Mouse (Mus musculus): ENCODE measurements at regions not wholly inside any gene's neighbourhood (a gene's known extent, or its start where the extent isn't known, plus 50 kb on each side); places are given as distances from the start of the nearest gene placed in this dataset.
A peak's percentile ranks its signal among the peaks of the same experiment; 100 is the strongest.

- DNase-seq = no peak
- intact Hi-C loops (cut with DNase I) = no loop called here
These were observed 53.0 kb downstream of the Gm12689 start for GRCm38 (mm10) chr4:99348674-99349073.

DNA sequence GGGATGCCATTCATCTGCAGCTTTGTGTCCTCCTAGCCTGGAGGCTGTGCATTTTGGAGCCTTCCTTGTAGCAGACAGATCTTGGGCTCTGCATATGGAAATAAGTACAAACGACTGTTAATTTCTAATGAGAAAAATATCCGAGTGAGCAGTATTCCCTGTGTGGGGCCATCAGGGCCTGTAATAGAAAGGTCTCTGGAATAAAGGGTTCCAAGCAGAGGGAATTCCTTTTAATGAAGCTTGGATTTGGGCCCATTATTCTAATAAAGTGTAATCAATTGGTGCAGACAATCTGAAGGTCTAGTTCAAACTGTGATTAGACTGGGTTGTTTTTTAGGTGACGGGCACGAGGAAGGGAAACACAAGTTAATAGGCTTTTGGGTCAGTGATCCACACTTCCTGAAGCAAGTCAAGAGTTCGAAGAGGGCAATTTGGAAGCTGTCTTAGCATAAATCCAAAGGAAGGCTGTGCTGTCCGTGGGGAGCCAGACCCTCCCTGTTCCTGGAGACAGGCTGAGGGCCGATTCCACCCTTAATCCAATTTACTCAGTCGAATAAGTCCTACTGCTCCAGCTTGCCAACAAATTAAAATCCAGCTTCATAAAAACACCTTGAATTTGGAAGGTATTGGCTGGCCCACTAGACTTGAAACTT, 57.5 kb downstream of the Gm12689 start:
- intact Hi-C loops (cut with DNase I) = no loop called here
- no peak for DNase-seq

GRCm38 (mm10) chr4:99354241-99354640, 58.5 kb downstream of the Gm12689 start:
- intact Hi-C loops (cut with DNase I) = no loop called here

GRCm38 (mm10) chr4:99354835-99355234, 59.1 kb downstream of the Gm12689 start:
- DNase-seq = no peak
- intact Hi-C loops (cut with DNase I) = no loop called here

More at GRCm38 (mm10) chr4:99354241-99354640, 58.5 kb downstream of the Gm12689 start:
- no peak for DNase-seq

DNA sequence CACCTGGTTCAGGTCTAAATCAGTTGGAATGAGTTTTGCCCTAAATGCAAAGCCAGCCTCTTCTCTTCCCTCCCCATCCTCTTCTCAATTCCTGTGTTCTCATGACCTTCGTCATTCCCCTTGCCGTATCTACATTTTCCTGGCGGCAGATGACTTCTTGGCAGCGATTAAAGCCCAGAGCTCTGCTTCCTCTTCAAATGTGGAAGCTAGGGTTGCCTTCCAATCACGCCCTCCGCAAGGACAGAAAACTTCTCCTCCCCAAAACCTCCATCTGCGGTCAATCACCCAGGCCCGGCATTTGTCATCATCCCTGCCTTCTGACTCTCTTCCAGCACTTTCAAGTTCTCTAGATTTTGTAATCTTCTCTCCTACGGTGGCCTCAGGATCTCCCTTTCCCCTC, 72.3 kb downstream of the Gm12689 start:
- DNase-seq = peak; percentile 21 to 32
- intact Hi-C loops (cut with DNase I) = no loop called here

GRCm38 (mm10) chr4:99371162-99371561, 75.5 kb downstream of the Gm12689 start:
- intact Hi-C loops (cut with DNase I) = no loop called here
- DNase-seq = no peak

- intact Hi-C loops (cut with DNase I) = no loop called here
- no peak for DNase-seq
These were observed 80.5 kb downstream of the Gm12689 start for GRCm38 (mm10) chr4:99376171-99376570.

DNA sequence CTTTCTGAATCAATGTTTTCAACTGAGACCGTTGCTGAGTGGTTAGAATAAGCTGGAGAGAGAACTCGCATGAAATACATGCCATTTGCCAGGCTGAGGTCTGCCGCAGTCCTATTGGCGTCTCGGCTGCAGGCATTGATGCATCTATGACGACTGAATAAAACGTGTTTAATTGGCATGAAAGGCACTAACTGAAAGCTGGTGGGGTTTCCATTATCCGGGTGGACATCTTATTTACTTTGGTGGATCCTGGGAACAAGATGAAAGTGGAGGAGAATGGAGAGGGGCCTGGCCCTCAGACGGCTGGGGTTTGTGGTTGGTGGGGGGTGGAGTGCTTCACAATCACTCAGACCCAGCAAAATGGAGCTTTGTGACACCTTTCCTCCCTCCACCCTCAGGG, 81.2 kb downstream of the Gm12689 start:
- intact Hi-C loops (cut with DNase I) = no loop called here
- no peak for DNase-seq

DNA sequence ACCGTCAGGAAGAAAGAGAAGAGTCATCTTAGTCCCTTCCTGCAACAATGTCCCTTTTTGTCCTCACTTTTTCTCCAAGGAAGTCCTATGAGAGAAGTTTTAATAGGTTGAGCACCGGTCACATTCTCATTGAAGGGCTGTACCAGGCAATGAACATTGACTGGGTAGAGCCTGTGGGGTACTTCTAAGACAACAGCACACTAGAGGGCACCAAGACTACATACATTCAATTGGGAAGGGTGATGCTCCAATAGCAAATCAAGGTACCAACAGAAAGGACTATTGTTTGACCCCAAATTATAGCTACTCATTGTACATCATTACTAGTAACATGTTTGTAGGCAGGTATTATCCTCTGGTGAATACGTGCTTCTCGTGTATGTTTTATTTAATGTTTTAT, 84.3 kb downstream of the Gm12689 start:
- DNase-seq = no peak
- intact Hi-C loops (cut with DNase I) = no loop called here

GRCm38 (mm10) chr4:99385381-99385780, 89.7 kb downstream of the Gm12689 start:
- DNase-seq = no peak
- intact Hi-C loops (cut with DNase I) = no loop called here

DNA sequence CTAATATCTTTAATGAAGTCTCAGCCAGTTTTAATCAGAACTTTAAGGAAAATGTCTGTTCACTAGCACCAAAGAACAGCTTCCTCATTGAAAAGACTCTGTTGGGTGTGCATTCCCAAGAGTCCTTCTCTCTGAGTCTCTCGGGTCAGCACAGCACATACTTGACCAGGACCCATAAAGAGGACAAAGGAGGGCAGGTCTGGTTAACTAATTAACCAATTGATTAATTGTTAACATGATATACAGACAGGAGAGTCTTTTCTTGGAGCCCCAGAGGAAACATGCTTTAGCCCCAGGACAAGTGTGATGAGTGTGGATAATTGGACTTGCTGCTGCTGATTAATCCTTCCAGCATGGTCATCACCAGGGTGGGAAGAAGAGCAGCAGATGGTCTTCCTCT, 93.7 kb downstream of the Gm12689 start:
- no peak for DNase-seq
- intact Hi-C loops (cut with DNase I) = no loop called here

DNA sequence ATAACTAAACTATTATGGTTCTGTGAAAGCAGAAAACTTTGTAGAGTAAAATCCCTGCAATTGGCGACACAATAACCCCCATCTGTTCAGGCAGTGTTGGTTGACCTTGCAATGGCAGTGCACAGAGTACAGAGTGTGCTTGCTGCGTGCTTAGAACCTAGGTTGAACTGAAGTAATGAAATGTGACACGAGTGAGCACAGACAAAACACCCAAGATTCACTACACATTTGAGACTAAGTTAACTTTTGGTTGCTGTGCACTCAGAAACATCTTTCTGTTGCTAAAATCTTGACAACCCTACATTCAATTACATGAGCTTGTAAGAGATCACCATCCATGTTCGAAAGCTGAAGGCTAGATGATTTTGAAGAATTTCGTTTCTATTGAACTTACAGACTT, 97.3 kb downstream of the Gm12689 start:
- intact Hi-C loops (cut with DNase I) = no loop called here
- DNase-seq = no peak

GRCm38 (mm10) chr4:99394244-99394643, 98.5 kb downstream of the Gm12689 start:
- intact Hi-C loops (cut with DNase I) = no loop called here
- DNase-seq = no peak

GRCm38 (mm10) chr4:99407466-99407865, 111.8 kb downstream of the Gm12689 start:
- intact Hi-C loops (cut with DNase I) = no loop called here

DNA sequence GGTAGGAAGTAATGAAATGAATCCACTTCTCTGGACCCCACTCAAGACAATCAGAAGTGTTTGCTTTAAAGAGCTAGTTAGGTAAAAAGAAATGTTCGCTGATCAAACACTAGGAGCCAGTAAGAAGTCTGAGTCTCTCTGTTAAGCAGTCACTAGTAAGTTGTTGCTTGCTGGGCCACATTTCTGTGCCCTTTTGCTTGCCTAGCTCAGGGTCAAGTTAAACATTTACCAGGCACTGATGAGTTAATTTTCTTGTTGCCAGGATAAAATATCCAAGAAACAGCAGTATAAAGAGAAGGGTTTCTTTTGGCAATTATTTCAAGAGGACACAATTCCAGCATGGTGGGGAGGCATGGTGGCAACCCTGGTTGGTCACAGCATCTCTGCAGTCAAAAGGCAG, 127.7 kb downstream of the Gm12689 start:
- DNase-seq = no peak
- intact Hi-C loops (cut with DNase I) = no loop called here

More at GRCm38 (mm10) chr4:99407466-99407865, 111.8 kb downstream of the Gm12689 start:
- DNase-seq = no peak

DNA sequence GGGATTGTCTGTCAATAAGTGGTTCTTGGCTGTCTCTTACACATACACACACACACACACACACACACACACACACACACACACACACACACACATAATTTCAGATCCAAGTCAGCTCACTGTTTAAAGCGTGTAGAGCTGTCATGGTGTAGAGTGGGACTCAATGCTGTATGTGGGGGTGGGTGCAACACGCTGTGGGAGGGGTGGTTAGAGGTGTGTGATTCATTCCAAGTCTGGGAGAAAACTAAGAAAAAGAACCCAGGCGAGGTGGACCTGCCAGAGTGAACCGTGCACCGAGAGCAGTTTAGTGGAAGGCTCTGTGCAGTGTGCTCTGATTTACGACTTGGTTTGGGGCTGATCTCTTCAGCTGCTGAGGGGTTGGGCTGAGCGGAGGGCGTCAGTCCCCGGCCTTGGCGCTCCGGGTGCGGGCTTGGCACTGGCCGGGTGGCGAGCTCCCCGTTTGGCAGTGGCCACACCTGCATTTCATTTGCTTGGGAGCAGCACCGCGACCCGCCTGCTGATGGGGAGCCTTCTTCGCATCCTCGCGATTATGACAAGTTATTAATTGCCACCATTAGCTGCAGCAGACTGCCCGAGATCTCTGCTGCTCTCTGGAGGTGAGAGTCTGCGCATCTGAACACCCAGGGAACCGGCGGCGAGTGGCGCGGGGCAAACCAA, 149.5 kb downstream of the Gm12689 start:
- intact Hi-C loops (cut with DNase I) = no loop called here

DNA sequence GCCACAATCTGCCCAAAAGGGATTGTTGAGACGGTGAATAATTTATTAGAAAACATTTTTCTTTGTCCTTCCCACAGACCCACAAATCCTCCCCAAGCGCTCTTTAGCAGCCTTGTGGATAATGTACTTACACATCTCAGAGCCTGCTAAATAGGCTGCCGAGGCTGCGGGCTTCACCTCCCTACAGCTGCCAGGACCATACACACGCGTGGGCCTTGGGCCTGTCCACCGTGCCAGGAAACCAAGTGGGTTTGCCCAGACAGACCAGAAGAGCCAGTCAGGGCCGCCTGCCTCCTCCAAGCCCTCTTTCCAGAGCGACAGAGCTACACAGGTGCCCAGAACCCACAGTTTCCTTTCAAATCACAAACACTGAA, 150.0 kb downstream of the Gm12689 start:
- intact Hi-C loops (cut with DNase I) = no loop called here

More for the DNA sequence above, 149.5 kb downstream of the Gm12689 start:
- no peak for DNase-seq

GRCm38 (mm10) chr4:99458984-99459383, 163.3 kb downstream of the Gm12689 start:
- no peak for DNase-seq
- intact Hi-C loops (cut with DNase I) = no loop called here

More for the DNA sequence above, 150.0 kb downstream of the Gm12689 start:
- no peak for DNase-seq

DNA sequence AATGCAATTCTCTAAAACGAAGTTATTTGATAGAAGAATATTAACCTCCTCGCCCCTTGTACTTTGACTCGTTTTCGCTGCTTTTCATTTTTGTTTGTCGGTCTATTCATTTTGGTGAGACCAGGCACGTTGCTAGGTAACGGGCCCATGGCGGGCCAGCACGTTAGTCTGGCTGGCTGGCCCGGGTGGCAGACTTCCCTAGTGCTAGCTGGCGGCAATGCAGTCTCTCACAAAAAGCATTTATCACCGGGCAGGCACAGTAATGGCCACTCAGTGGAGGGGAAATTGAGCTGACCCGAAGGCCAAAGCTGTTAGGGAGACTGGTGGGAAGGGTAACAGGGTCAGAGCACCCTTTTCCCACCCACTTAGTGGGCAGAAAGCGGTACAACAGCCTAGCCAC, 163.7 kb downstream of the Gm12689 start:
- intact Hi-C loops (cut with DNase I) = no loop called here
- DNase-seq = no peak

GRCm38 (mm10) chr4:99465493-99465892, 169.8 kb downstream of the Gm12689 start:
- DNase-seq = no peak
- intact Hi-C loops (cut with DNase I) = no loop called here

DNA sequence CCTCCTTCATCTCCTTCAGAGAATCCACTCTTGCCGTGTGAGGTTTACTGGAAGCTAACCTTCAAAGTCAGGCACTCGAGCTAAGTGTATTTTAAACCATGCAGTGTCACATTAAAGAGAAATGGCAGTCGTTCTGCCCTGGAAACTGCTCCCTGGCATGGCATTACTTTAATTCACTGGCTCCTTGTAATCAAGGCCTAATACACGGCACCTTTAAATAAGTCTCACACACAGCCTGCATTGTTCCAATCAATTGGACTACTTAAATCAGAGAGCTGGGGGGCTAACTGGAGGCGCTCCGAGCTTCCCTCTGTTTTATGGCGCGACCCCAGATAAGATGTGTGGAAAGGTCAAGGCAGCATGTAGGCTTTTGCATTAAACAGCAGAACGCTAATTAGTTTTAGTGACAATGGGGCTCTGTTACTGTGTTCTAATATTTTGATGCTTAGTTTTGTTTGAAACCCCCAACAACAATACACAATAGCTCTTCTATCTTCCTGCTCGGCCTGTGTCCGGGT, 180.1 kb downstream of the Gm12689 start:
- intact Hi-C loops (cut with DNase I) = no loop called here
- DNase-seq = no peak

- intact Hi-C loops (cut with DNase I) = no loop called here
These were observed 171.8 kb upstream of the Foxd3 start for GRCm38 (mm10) chr4:99484271-99484670.

More at GRCm38 (mm10) chr4:99484271-99484670, 171.8 kb upstream of the Foxd3 start:
- no peak for DNase-seq

Measured in heart, postnatal 36 days (tissue).